Mouse (Mus musculus) megakaryocyte progenitor cell, adult 5-6 weeks (primary cell): ENCODE measurements around the gene Taar7a. TPM values are rescaled to one million over a fixed set of nuclear protein-coding genes. Genes with fewer than 3 reads are reported as not detected.

Experiments
- ATAC-seq: replicated peaks from 2 replicates; pipeline ENCODE4 v1.8.0; 2016; ENCODE audit warnings: mild to moderate bottlenecking, moderate TSS enrichment, inconsistent platforms; ENCODE audit not compliant: poor library complexity
- total RNA-seq, 2 experiments: library from RNA; stranded (forward) in 1 of 2; stranded (reverse) in 1 of 2; fragments of 157-497, 149-512 nt in 1 of 2; fragments of 200-1000 nt in 1 of 2; gene quantifications; 2 replicates each; pipeline versions ENCODE4 v1.2.3 to v1.2.4; 2015 to 2017

The Taar7a gene
- total RNA-seq, 2 experiments from 2014 or later, result not detected

- ATAC-seq, result no peak
These were observed 43.7 kb downstream of the Taar7a start, which contains the start of gene Taar3 for GRCm38 (mm10) chr10:23949508-23950005. Gene Taar3, plus strand, starts transcription at chr10:23949558.

- ATAC-seq, result 0 out of 2 replicates have a peak, but pooled peaks have one; percentile 44
These were observed 45.3 kb downstream of the Taar7a start for GRCm38 (mm10) chr10:23948026-23948425.

- ATAC-seq, result peak; percentile 72
These were observed 50.8 kb downstream of the Taar7a start for GRCm38 (mm10) chr10:23942465-23942864.

Other genes starting within 250 kb of the Taar7a start
- 6,612 and 6,735 TPM in 2 replicates for gene Rps12, start 206.2 kb downstream of the Taar7a start, total RNA-seq (2015)
- gene Rps12, start 206.2 kb downstream of the Taar7a start, total RNA-seq (2017), result 1,835 and 2,039 TPM in 2 replicates
- 0.51 and 3.6 TPM in 2 replicates for gene Slc18b1, start 196.5 kb downstream of the Taar7a start, total RNA-seq (2015)
- gene Slc18b1, start 196.5 kb downstream of the Taar7a start, total RNA-seq (2017), result 0.04 and 0.30 TPM in 2 replicates
- not detected in 2 replicates for gene Vnn3, start 142.0 kb downstream of the Taar7a start, total RNA-seq (2015)
- gene Vnn3, start 142.0 kb downstream of the Taar7a start, total RNA-seq (2017), result 0.21 TPM in 1 of 2 replicates, not detected in the other
- gene Vnn1, start 98.8 kb downstream of the Taar7a start, total RNA-seq (2015), result 0.17 TPM in 1 of 2 replicates, not detected in the other
- 0.04 TPM in 1 of 2 replicates, not detected in the other for gene Vnn1, start 98.8 kb downstream of the Taar7a start, total RNA-seq (2017)
- not detected in 2 replicates for gene Taar1, start 73.1 kb downstream of the Taar7a start, total RNA-seq (2015)
- gene Taar1, start 73.1 kb downstream of the Taar7a start, total RNA-seq (2017), result not detected in 2 replicates
- gene Taar2, start 54.9 kb downstream of the Taar7a start, total RNA-seq (2015), result not detected in 2 replicates
- gene Taar2, start 54.9 kb downstream of the Taar7a start, total RNA-seq (2017), result not detected in 2 replicates
- gene Taar3, start 43.9 kb downstream of the Taar7a start, total RNA-seq (2015), result not detected in 2 replicates
- gene Taar3, start 43.9 kb downstream of the Taar7a start, total RNA-seq (2017), result not detected in 2 replicates
- not detected in 2 replicates for gene Taar4, start 33.0 kb downstream of the Taar7a start, total RNA-seq (2015)
- not detected in 2 replicates for gene Taar4, start 33.0 kb downstream of the Taar7a start, total RNA-seq (2017)
- not detected in 2 replicates for gene Taar5, start 22.8 kb downstream of the Taar7a start, total RNA-seq (2015)
- not detected in 2 replicates for gene Taar5, start 22.8 kb downstream of the Taar7a start, total RNA-seq (2017)
- not detected in 2 replicates for gene Taar6, start 7.8 kb downstream of the Taar7a start, total RNA-seq (2015)
- gene Taar6, start 7.8 kb downstream of the Taar7a start, total RNA-seq (2017), result not detected in 2 replicates
- not detected in 2 replicates for gene Taar7b, start 6.5 kb upstream of the Taar7a start, total RNA-seq (2015)
- not detected in 2 replicates for gene Taar7b, start 6.5 kb upstream of the Taar7a start, total RNA-seq (2017)
- gene Taar7d, start 33.7 kb upstream of the Taar7a start, total RNA-seq (2015), result not detected in 2 replicates
- not detected in 2 replicates for gene Taar7d, start 33.7 kb upstream of the Taar7a start, total RNA-seq (2017)
- not detected in 2 replicates for gene Taar7e, start 44.1 kb upstream of the Taar7a start, total RNA-seq (2015)
- not detected in 2 replicates for gene Taar7e, start 44.1 kb upstream of the Taar7a start, total RNA-seq (2017)
- not detected in 2 replicates for gene Taar7f, start 56.0 kb upstream of the Taar7a start, total RNA-seq (2015)
- gene Taar7f, start 56.0 kb upstream of the Taar7a start, total RNA-seq (2017), result not detected in 2 replicates
- not detected in 2 replicates for gene Taar8a, start 83.0 kb upstream of the Taar7a start, total RNA-seq (2015)
- gene Taar8a, start 83.0 kb upstream of the Taar7a start, total RNA-seq (2017), result not detected in 2 replicates
- gene Taar8b, start 98.8 kb upstream of the Taar7a start, total RNA-seq (2015), result not detected in 2 replicates
- gene Taar8b, start 98.8 kb upstream of the Taar7a start, total RNA-seq (2017), result not detected in 2 replicates
- not detected in 2 replicates for gene Taar8c, start 108.4 kb upstream of the Taar7a start, total RNA-seq (2015)
- gene Taar8c, start 108.4 kb upstream of the Taar7a start, total RNA-seq (2017), result not detected in 2 replicates
- not detected in 2 replicates for gene Taar9, start 116.1 kb upstream of the Taar7a start, total RNA-seq (2015)
- not detected in 2 replicates for gene Taar9, start 116.1 kb upstream of the Taar7a start, total RNA-seq (2017)
- gene Stx7, start 155.8 kb upstream of the Taar7a start, total RNA-seq (2015), result 53.4 and 64.1 TPM in 2 replicates
- gene Stx7, start 155.8 kb upstream of the Taar7a start, total RNA-seq (2017), result 47.2 and 55.5 TPM in 2 replicates
- gene Moxd1, start 230.0 kb upstream of the Taar7a start, total RNA-seq (2015), result not detected in 2 replicates
- not detected in 2 replicates for gene Moxd1, start 230.0 kb upstream of the Taar7a start, total RNA-seq (2017)